Mouse (Mus musculus) ES-Bruce4 (cell line): Measurements from ENCODE around the gene Dok5. TPM values are rescaled to one million over a fixed set of nuclear protein-coding genes. Genes with fewer than 3 reads are reported as not detected.
A peak's percentile ranks its signal among the peaks of the same experiment; 100 is the strongest.

Experiments used
- H3K27ac ChIP-seq: 2 replicates; pipeline ENCODE4 v1.5.1; 2012; ENCODE audit warnings: low read length, inconsistent platforms; ENCODE audit not compliant: insufficient read depth
- H3K27me3 ChIP-seq: 2 replicates; pipeline ENCODE4 v1.6.1; 2012; ENCODE audit warnings: mild to moderate bottlenecking, low read length, inconsistent platforms; ENCODE audit not compliant: control insufficient read depth, poor library complexity, insufficient read depth, severe bottlenecking
- H3K36me3 ChIP-seq: 2 replicates; pipeline ENCODE4 v1.6.1; 2012; ENCODE audit warnings: inconsistent platforms, mild to moderate bottlenecking, low read length, moderate library complexity; ENCODE audit not compliant: control insufficient read depth, poor library complexity, insufficient read depth, severe bottlenecking
- H3K4me1 ChIP-seq: one replicate; pipeline ENCODE4 v1.8.1; 2011; ENCODE audit warnings: low read length; ENCODE audit not compliant: control insufficient read depth, insufficient read depth
- H3K4me3 ChIP-seq: 2 replicates; pipeline ENCODE4 v1.5.1; 2011; ENCODE audit warnings: low read depth, mild to moderate bottlenecking, low read length
- H3K9ac ChIP-seq: 2 replicates; pipeline ENCODE4 v1.6.1; 2012; ENCODE audit warnings: low read depth, mild to moderate bottlenecking, inconsistent platforms; ENCODE audit not compliant: poor library complexity, severe bottlenecking
- H3K9me3 ChIP-seq: replicated peaks from 2 replicates; pipeline ENCODE4 v1.6.1; 2012; ENCODE audit warnings: mild to moderate bottlenecking, low read length, inconsistent platforms; ENCODE audit not compliant: control insufficient read depth, poor library complexity, insufficient read depth, severe bottlenecking
- CTCF ChIP-seq: IDR thresholded peaks from one replicate; pipeline ENCODE4 v1.8.1; 2011; ENCODE audit warnings: low read depth, low read length
- EP300 ChIP-seq: IDR thresholded peaks from 2 replicates; pipeline ENCODE4 v1.6.1; 2011; ENCODE audit warnings: low read depth, low read length; ENCODE audit not compliant: insufficient read depth
- POLR2A ChIP-seq: IDR thresholded peaks from one replicate; pipeline ENCODE4 v1.8.1; 2011; ENCODE audit warnings: low read length; ENCODE audit not compliant: insufficient read depth
- polyA plus RNA-seq: library from polyadenylated mRNA; stranded (reverse); fragments of >200 nt; gene quantifications from 2 replicates; pipeline ENCODE4 v1.2.4, GENCODE M21; 2011; ENCODE audit warnings: low read depth; ENCODE audit not compliant: missing spikeins, insufficient read depth, insufficient read length

Dok5 gene
- polyA plus RNA-seq, 1 experiment: 1.4 TPM

DNA sequence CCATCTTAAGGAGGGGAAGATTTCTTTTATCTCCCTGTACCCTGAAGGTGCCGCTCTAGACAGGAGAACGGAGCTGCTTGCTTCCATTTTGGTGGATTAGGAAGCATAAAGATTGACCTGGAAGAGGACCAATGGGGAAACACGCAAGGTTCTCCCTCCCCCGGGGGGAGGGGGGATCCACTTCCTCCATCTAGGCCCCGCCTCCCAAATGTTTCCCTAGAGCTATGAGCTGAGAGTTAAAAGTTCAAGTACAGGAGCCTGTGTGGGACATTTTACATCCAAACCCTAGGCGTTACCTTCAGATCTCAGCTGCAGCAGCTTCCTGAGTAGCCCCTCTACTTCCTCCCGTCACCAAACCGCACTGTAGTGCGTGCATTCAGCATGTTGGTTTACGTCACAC lies 56.5 kb downstream of the Dok5 start:
- H3K27ac ChIP-seq: no peak overlapping the region
- TF ChIP-seq EP300 (no peak), POLR2A (no peak), CTCF (no peak)

GRCm38 (mm10) chr2:170791332-170792017 lies 59.9 kb downstream of the Dok5 start:
- Histone ChIP-seq H3K27me3 (no peaks in the 10 kb centered on the region; the same call in 1 of the 2 replicates), H3K9ac (no peak overlapping the region), H3K36me3 (no peaks in the 10 kb centered on the region), H3K27ac (no peak overlapping the region), H3K4me1 (no peaks in the 10 kb centered on the region), H3K4me3 (no peak overlapping the region), H3K9me3 (no peaks in the 10 kb centered on the region)
- TF ChIP-seq POLR2A: no peak
- TF ChIP-seq EP300: no peak
- TF ChIP-seq CTCF: no peak

More for the DNA sequence above, 56.5 kb downstream of the Dok5 start:
- no peaks in the 10 kb centered on the region; the same call in 1 of the 2 replicates for H3K27me3 ChIP-seq
- H3K9me3 ChIP-seq: no peaks in the 10 kb centered on the region
- H3K36me3 ChIP-seq: no peaks in the 10 kb centered on the region
- no peak overlapping the region for H3K9ac ChIP-seq
- no peaks in the 10 kb centered on the region for H3K4me1 ChIP-seq
- H3K4me3 ChIP-seq: no peak overlapping the region

DNA sequence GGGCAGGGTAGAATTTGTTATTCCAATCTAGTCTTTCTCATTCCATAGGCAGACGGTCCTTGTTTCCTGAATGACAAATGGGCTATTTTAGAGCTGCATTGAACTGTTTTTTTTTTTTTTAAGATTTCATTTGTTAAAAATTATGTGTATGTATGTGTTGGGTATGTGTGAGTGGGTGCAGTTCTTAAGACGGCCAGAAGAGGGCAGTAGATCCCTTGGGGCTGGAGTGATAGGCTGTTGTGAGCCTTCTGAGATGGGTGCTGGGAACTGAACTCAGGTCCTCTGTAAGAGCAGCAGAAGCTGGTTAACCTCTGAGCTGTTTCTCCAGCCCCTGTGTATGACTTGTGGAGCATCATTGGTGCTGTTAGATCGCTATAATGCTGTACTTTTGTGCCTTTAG lies 63.6 kb downstream of the Dok5 start:
- Histone ChIP-seq H3K4me1 (no peaks in the 10 kb centered on the region), H3K9ac (no peak overlapping the region), H3K9me3 (no peaks in the 10 kb centered on the region), H3K27ac (no peak overlapping the region), H3K27me3 (no peaks in the 10 kb centered on the region; the same call in 1 of the 2 replicates), H3K36me3 (no peaks in the 10 kb centered on the region), H3K4me3 (no peak overlapping the region)
- peak; percentile 27 for TF ChIP-seq CTCF
- TF ChIP-seq POLR2A: no peak
- TF ChIP-seq EP300: no peak

DNA sequence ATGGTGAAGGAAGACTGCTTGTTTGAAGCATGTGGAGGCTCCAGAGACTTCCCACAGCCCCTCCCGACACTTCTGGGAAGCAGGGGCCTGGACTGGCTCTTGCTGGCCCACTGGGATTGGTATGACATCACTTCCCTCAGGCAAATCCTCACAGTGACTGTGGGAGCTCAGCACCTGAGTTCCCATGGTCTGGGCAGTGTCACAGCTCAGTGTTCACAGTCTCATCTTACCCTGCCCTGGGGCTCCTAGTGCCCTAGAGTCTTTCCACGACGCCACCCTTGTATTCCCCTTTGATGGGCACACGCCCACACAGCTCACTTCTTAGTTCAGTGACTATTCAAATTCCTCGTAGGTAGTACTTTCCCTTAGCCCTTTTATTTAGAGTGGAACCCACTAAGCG lies 71.4 kb downstream of the Dok5 start:
- no peaks in the 10 kb centered on the region for H3K27me3 ChIP-seq
- no peaks in the 10 kb centered on the region for H3K9me3 ChIP-seq
- no peak overlapping the region for H3K27ac ChIP-seq
- H3K36me3 ChIP-seq: no peaks in the 10 kb centered on the region
- no peak for TF ChIP-seq EP300
- TF ChIP-seq POLR2A: no peak
- TF ChIP-seq CTCF: no peak
- H3K9ac ChIP-seq: no peak overlapping the region
- H3K4me3 ChIP-seq: no peak overlapping the region
- H3K4me1 ChIP-seq: no peaks in the 10 kb centered on the region

GRCm38 (mm10) chr2:170807555-170808258 lies 76.1 kb downstream of the Dok5 start:
- H3K4me3 ChIP-seq: no peak overlapping the region
- no peak overlapping the region for H3K9ac ChIP-seq
- H3K4me1 ChIP-seq: no peaks in the 10 kb centered on the region
- no peak overlapping the region for H3K27ac ChIP-seq
- TF ChIP-seq POLR2A: no peak
- TF ChIP-seq EP300: no peak
- TF ChIP-seq CTCF: no peak
- no peaks in the 10 kb centered on the region for H3K9me3 ChIP-seq
- no peaks in the 10 kb centered on the region for H3K27me3 ChIP-seq
- no peaks in the 10 kb centered on the region for H3K36me3 ChIP-seq

GRCm38 (mm10) chr2:170808259-170808789 lies 76.7 kb downstream of the Dok5 start:
- Histone ChIP-seq H3K4me3 (no peak overlapping the region), H3K27me3 (no peaks in the 10 kb centered on the region), H3K9me3 (no peaks in the 10 kb centered on the region), H3K27ac (no peak overlapping the region), H3K36me3 (no peaks in the 10 kb centered on the region), H3K9ac (no peak overlapping the region), H3K4me1 (no peaks in the 10 kb centered on the region)
- TF ChIP-seq POLR2A (no peak), EP300 (no peak)
